Mouse (Mus musculus) myocyte (in vitro differentiated cells): ENCODE results near the gene Tln2.

Experiments
- CEBPB ChIP-seq: IDR thresholded peaks from 2 replicates; pipeline ENCODE4 v1.6.1; 2011; ENCODE audit warnings: mild to moderate bottlenecking, moderate library complexity; ENCODE audit not compliant: poor library complexity, insufficient read depth, severe bottlenecking
- E2F4 ChIP-seq: IDR thresholded peaks from one replicate; pipeline ENCODE4 v1.6.1; 2011; ENCODE audit warnings: mild to moderate bottlenecking, control low read depth, moderate library complexity; ENCODE audit not compliant: insufficient read depth
- MAX ChIP-seq: IDR thresholded peaks from one replicate; pipeline ENCODE4 v1.6.1; 2011; ENCODE audit warnings: low read depth, mild to moderate bottlenecking, control low read depth
- MYOD1 ChIP-seq, 3 experiments: IDR thresholded peaks; one replicate each; pipeline ENCODE4 v1.6.1; 2011; ENCODE audit warnings: control low read depth in 2 of 3, low read depth in 2 of 3, mild to moderate bottlenecking in 2 of 3, moderate library complexity in 1 of 3; ENCODE audit not compliant: insufficient read length in 2 of 3, control insufficient read depth in 1 of 3
- MYOG ChIP-seq, 3 experiments: IDR thresholded peaks; one replicate each; pipeline ENCODE4 v1.6.1; 2011; ENCODE audit warnings: control low read depth in 2 of 3, low read depth in 2 of 3, mild to moderate bottlenecking in 2 of 3; ENCODE audit not compliant: insufficient read length in 2 of 3, control insufficient read depth in 1 of 3, insufficient read depth in 1 of 3
- POLR2A ChIP-seq: IDR thresholded peaks from one replicate; pipeline ENCODE4 v1.6.1; 2011; ENCODE audit warnings: low read depth, mild to moderate bottlenecking, control low read depth, moderate library complexity; ENCODE audit not compliant: insufficient read length
- POLR2AphosphoS2 ChIP-seq: IDR thresholded peaks from one replicate; pipeline ENCODE4 v1.6.1; 2011; ENCODE audit warnings: low read depth, control low read depth; ENCODE audit not compliant: insufficient read length
- REST ChIP-seq: IDR thresholded peaks from one replicate; pipeline ENCODE4 v1.6.1; 2011; ENCODE audit warnings: mild to moderate bottlenecking, control low read depth, moderate library complexity; ENCODE audit not compliant: insufficient read depth, insufficient read length
- SRF ChIP-seq: IDR thresholded peaks from one replicate; pipeline ENCODE4 v1.6.1; 2011; ENCODE audit warnings: low read depth; ENCODE audit not compliant: control insufficient read depth, insufficient read length
- TCF12 ChIP-seq: IDR thresholded peaks from one replicate; pipeline ENCODE4 v1.6.1; 2011; ENCODE audit warnings: mild to moderate bottlenecking, control low read depth; ENCODE audit not compliant: poor library complexity, insufficient read depth, severe bottlenecking
- USF1 ChIP-seq: IDR thresholded peaks from one replicate; pipeline ENCODE4 v1.6.1; 2011; ENCODE audit warnings: low read depth, mild to moderate bottlenecking, control low read depth, moderate library complexity

DNA sequence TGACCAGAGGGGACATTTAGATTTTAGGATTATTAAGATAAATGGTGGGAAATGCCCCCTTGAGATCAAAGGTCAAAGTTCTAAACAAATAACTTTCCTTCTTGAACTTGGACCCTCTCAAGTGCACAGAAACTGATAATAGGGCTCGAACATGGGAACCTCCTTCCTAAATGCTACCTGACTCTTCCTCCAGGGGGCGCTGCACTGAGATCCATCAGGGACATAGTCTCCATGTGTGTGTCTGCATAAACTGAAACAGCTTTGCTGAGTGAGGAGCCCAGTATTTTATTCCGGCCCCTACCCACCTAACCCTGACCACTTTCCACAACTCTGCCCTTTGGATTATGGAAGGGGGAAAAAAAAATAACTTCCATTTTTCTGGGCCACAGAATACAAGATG lies 339.1 kb downstream of the Tln2 start:
- TF ChIP-seq SRF (no peak), MYOD1 (IDR thresholded peaks at IDR 0.05; ENCODE audit: control insufficient read depth in 1 of 3, insufficient read length in 2 of 3, low read depth in 2 of 3) (no peak), POLR2A (no peak), CEBPB (no peak), TCF12 (no peak), POLR2AphosphoS2 (no peak), MAX (no peak), E2F4 (no peak), USF1 (no peak), MYOG (IDR thresholded peaks at IDR 0.05; ENCODE audit: control insufficient read depth in 1 of 3, insufficient read depth in 1 of 3, insufficient read length in 2 of 3, low read depth in 2 of 3) (no peak), REST (no peak)
